Mouse (Mus musculus): ENCODE measurements around the gene Adamtsl1.

The Adamtsl1 gene

GRCm38 (mm10) chr4:85941857-85942256 lies 427.9 kb downstream of the Adamtsl1 start:
- DNase-seq, result no peak

DNA sequence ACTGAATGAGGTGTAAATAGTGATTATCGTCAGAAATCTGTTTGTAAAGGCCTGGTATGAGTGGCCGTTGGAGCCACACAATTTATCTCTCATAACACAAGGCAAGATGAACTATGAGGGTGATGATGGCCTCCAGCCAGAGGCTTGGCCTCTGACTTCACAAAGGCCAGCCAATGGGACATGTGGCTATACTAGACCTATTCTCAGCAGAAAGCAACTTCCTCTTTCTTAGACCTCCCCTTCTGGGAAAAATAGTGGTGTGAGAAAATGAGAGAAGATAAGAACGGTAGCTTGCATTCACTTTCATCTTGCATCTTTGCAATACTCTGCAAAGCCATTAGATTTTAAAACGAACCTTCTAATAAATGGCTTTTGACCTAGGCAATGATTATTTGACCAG lies 439.6 kb downstream of the Adamtsl1 start:
- DNase-seq, result no peak

DNA sequence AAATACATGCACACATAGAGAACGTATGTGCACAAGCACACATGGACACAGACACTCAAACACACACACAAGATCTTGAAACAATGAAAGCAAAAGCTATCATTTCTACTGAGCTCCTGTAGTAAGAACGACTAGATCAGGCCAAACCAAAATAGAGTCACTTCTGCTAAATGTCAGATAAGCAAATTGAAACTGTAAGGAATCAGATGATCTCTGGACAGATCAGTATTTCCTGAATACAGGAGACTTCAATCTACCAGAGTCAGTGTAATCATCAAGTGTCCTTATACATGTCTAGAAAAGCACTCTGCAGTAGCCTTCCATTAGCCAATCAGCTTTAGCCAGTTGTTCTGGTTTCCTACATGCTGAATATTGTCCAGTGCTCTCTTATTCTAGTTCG lies 441.4 kb downstream of the Adamtsl1 start:
- no peak for DNase-seq

GRCm38 (mm10) chr4:85957266-85957665 lies 443.3 kb downstream of the Adamtsl1 start:
- DNase-seq, result no peak

- no peak for DNase-seq
These were observed 443.9 kb downstream of the Adamtsl1 start for GRCm38 (mm10) chr4:85957879-85958278.

- DNase-seq, result no peak
These were observed 445.0 kb downstream of the Adamtsl1 start for GRCm38 (mm10) chr4:85959019-85959418.

GRCm38 (mm10) chr4:85976188-85976587 lies 462.2 kb downstream of the Adamtsl1 start:
- no peak for DNase-seq

DNA sequence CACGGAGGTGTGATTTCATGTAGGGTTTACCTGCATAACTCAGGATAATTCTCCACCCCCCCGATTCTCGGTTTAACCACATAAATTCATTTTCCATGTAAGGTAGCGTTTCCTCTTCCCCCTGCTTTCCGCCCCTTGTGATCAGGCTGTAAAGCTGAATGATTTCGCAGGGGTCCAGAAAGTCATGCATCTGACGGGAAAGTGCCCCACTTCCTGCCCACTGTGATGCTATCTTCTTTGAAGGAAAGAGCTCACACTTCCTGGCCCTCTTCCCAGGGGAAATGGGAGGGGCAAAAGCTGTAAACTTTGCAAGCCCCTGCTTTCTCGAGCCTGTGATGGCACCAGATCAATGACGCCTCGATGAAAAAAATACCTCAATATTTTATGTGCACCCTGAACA lies 465.2 kb downstream of the Adamtsl1 start:
- DNase-seq, result no peak

DNA sequence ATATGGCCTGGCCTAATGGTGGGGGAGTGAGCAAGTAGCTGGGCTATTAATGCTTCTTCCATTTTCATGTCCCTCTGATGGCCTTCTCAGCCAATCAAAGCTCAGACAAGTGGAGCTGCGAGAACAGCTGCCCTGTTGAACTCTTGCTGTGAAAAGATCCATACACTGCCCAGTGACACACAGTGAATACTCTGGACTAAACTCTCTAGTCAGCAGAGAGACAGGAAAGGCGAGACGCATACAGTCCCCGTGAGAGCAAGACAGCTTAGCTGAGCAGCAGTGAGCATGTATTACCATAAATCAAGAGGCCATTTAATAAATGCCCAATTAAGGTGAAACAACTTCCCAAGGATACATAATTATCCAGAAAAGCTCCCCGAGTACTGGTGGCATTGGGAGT lies 492.6 kb downstream of the Adamtsl1 start:
- DNase-seq, result no peak

- DNase-seq, result no peak
These were observed 499.7 kb downstream of the Adamtsl1 start for GRCm38 (mm10) chr4:86013640-86014039.

- DNase-seq, result no peak
These were observed 505.0 kb downstream of the Adamtsl1 start for GRCm38 (mm10) chr4:86018928-86019327.

- peak; percentile 3 for DNase-seq
These were observed 505.6 kb downstream of the Adamtsl1 start for GRCm38 (mm10) chr4:86019586-86019985.

- DNase-seq, result no peak
These were observed 506.6 kb downstream of the Adamtsl1 start for GRCm38 (mm10) chr4:86020372-86021090.

- DNase-seq, result no peak
These were observed 510.7 kb downstream of the Adamtsl1 start for GRCm38 (mm10) chr4:86024573-86025160.

DNA sequence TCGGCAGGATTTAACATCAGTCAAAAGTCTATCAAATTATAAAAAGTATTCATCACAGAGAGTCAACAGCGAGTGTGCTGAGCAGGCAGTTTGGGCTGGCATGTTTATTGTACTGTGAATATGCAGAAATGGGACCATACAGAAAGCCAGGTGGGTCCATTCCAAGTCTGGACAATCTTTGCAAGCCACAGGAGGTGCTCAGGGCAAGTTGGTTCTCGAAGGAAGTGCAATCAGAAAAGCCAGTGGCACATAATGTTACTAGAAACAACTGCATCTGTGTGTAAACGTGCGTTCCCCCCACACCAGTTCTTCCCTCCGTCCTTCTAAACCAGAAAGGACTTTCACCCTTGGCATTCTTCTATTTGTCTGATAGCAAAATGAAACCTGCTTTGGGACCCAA lies 515.5 kb downstream of the Adamtsl1 start:
- no peak for DNase-seq

DNA sequence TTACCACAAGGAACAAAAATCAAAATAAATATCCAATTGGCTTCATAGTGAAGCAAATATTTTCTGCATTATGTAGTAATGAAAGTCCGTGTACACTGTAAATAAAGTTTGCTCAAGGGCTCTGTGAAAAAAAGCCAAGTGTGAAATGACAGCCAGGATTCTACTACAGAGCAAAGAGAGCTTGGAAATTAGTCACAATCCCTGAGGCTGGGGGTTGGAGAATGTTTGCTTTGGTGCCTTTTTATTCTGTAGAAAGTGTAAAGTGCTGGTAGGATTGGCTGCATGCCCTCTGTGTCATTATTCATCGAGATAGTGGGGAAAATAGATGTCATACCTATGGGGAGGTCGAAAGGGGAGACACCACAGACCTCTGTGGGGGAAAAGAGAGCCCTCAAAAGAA lies 516.2 kb downstream of the Adamtsl1 start:
- DNase-seq, result no peak

GRCm38 (mm10) chr4:86031041-86031440 lies 517.1 kb downstream of the Adamtsl1 start:
- no peak for DNase-seq

GRCm38 (mm10) chr4:86040921-86041320 lies 526.9 kb downstream of the Adamtsl1 start:
- no peak for DNase-seq

DNA sequence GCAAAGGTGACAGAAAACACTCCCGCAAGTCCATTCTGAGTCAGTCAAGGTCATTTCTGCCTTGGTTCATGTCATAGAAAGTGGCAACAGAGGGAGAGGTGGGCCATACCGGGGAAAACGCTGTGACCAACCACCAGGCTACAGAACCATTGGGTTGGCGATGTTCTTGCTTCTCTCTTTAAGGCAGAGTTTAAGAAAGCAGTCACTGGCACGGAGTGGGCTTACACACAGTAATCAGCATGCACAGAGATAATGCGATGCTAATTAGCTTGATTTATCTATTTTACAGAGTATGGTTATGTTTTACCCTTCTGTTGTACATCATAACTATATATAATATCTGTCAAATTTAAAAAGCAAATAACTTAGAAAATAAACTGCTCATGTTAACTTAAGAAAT lies 531.5 kb downstream of the Adamtsl1 start:
- DNase-seq, result no peak

GRCm38 (mm10) chr4:86045876-86046275 lies 531.9 kb downstream of the Adamtsl1 start:
- DNase-seq, result peak; percentile 7

GRCm38 (mm10) chr4:86046881-86047280 lies 532.9 kb downstream of the Adamtsl1 start:
- DNase-seq, result no peak

GRCm38 (mm10) chr4:86053487-86054237 lies 539.7 kb downstream of the Adamtsl1 start:
- DNase-seq, result peak; percentile 13

DNA sequence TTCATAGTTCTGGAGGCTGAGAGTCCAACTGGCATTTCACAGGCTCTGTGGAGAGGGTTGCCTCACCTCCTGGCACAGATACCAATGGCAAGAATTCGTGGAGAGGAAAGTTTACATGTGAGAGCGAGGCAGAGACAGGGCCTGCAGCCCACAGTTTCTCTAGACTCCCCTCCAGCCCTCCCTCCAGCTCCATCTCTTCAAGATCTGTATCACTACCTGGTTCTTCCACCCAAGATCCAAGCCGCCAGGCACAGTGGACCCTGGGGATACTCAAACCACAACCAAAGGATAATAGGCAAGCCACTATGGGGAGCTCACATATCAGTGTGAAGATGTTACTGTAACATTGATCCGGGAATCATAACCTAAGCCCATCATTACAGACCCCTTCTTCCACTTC lies 546.6 kb downstream of the Adamtsl1 start:
- no peak for DNase-seq

DNA sequence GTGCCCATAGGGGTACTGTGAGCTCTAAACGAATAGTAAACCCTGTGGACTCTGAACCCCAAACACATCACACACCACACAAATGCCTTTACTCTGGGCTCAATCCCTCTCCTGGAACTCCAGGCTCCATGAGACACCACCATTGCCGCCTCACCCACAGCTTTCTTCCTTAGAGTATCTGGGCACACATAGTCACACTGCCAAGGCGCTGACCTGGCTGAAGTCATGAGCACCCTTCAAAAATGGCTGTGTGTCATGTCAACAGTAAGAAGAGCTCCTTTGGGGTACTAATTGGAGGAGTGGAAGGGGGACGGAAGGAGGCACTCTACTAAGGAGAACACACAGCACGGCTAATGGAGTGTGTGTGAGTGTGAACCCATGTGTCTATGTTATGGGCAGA lies 554.4 kb downstream of the Adamtsl1 start:
- no peak for DNase-seq
